Mouse (Mus musculus) ZHBTc4 (cell line): ENCODE data around the gene Hmgn2.
"Not testable (repeated sequence)": the region's sequence is repeated elsewhere in the genome, so short reads cannot be mapped to it uniquely, and the experiment has no call there.

Source experiments
- DNase-seq: peaks from one replicate; pipeline ENCODE4 v3.0.0-alpha.2; 2011; ENCODE audit warnings: low read depth, low spot score

Gene Hmgn2

DNA sequence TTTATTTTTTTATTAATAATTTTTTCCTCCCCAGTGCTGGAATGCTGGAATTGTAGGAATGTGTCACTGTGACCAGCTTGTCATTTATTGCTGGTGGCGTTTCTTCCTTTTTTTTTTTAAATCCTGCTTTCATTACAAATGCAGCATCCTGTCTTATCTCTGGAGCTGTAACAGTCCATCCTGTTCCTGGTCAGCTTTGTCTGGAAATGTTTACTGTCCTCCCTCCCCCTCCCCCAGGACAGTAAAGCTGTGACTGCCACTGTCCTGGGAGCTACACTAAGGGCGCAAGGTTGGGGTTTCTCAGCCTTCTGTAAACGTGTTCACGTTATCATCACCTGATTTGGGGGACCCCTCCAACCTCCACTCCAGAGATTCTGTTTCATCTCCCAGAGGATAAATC lies 43.2 kb downstream of the Hmgn2 start:
- DNase-seq, result no peak

DNA sequence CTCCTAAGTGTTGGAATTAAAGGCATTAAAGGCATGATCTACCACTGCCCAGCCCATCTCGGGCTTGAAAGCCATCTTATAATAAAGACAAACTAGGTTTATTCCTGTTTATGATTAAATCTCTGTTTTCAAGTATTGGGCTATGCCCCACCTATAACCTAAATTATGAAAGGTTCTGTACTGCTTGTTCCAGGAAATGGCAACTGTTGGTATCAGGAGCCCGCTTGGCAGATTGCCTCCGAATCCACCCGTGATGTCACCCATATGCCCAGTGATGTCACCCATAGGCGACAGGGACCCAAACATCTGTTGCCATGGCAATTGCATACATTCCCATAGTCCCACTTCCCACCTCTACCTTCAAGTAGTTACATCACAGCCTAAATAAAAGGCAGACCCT lies 44.7 kb downstream of the Hmgn2 start:
- peak; percentile 34 for DNase-seq

DNA sequence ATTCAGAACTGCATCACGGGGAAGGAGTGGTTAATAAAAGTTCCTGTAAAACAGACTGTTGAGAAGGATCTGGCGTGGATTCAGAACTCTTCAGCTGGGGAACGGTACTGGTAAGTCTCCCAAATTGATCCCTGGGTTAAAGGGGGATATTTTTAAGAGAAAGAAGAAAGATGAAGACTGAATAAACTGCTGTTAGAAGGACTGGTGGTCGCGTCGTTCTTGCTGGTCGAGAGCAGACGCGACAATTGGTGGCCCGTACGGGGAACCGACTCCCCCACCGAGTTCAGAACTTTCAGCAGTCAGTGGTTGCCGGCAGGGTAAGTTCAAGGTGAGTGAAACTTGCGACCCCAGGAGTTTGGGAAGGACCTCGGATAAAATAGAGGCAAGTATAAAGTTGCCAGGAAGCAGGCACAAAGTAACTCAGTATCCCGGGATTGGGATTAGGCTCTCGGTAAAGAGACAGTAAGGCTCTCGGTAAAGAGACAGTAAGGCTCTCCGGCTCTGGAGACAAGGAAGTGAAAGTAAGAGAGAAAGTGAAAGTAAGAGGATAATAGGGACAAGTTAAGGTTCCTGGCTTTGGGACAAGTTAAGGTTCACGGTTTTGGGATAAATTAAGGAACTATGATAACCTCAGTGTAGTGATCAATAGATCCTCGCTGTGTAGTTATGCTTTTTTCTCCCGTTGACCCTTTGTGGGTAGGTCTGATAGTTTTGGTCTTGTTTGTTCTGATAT lies 50.2 kb downstream of the Hmgn2 start:
- not testable (repeated sequence) for DNase-seq
